Mouse (Mus musculus) olfactory bulb, adult 2 months (tissue): ENCODE data around the gene Atp2a3. TPM values are rescaled to one million over a fixed set of nuclear protein-coding genes. Genes with fewer than 3 reads are reported as not detected.

Experiments used
- H3K27ac ChIP-seq: fragments of 200-500 bp; 2 replicates; pipeline ENCODE4 v1.5.1; 2012; ENCODE audit warnings: low read depth, low read length; ENCODE audit not compliant: insufficient read depth
- H3K4me1 ChIP-seq: fragments of 200-500 bp; 2 replicates; pipeline ENCODE4 v1.6.1; 2012; ENCODE audit warnings: low read length; ENCODE audit not compliant: control insufficient read depth, insufficient read depth
- H3K4me3 ChIP-seq: fragments of 200-500 bp; 2 replicates; pipeline ENCODE4 v1.5.1; 2012; ENCODE audit warnings: mild to moderate bottlenecking, low read depth, low read length, moderate library complexity; ENCODE audit not compliant: insufficient read depth
- CTCF ChIP-seq: fragments of 200-500 bp; IDR thresholded peaks from 2 replicates; pipeline ENCODE4 v1.5.1; 2012; ENCODE audit warnings: low read depth, mild to moderate bottlenecking, low read length, moderate library complexity; ENCODE audit not compliant: insufficient read depth
- POLR2A ChIP-seq: fragments of 200-500 bp; IDR thresholded peaks from 2 replicates; pipeline ENCODE4 v1.6.1; 2012; ENCODE audit warnings: mild to moderate bottlenecking, low read depth, low read length, moderate library complexity; ENCODE audit not compliant: insufficient read depth
- WGBS: fragments of 180-500 bp; shearing (Covaris S2); methylation state at CpG from one replicate; pipeline ENCODE4 v1.1.7; 2018; 5-methylcytosine and 5-hydroxymethylcytosine counted together
- polyA plus RNA-seq: library from polyadenylated mRNA; stranded (reverse); fragments of >200 nt; gene quantifications from 2 replicates; pipeline ENCODE4 v1.2.4, GENCODE M21; 2012; ENCODE audit warnings: low replicate concordance; ENCODE audit not compliant: missing spikeins, insufficient read depth, insufficient read length

The Atp2a3 gene
- polyA plus RNA-seq, 1 experiment, result not detected

DNA sequence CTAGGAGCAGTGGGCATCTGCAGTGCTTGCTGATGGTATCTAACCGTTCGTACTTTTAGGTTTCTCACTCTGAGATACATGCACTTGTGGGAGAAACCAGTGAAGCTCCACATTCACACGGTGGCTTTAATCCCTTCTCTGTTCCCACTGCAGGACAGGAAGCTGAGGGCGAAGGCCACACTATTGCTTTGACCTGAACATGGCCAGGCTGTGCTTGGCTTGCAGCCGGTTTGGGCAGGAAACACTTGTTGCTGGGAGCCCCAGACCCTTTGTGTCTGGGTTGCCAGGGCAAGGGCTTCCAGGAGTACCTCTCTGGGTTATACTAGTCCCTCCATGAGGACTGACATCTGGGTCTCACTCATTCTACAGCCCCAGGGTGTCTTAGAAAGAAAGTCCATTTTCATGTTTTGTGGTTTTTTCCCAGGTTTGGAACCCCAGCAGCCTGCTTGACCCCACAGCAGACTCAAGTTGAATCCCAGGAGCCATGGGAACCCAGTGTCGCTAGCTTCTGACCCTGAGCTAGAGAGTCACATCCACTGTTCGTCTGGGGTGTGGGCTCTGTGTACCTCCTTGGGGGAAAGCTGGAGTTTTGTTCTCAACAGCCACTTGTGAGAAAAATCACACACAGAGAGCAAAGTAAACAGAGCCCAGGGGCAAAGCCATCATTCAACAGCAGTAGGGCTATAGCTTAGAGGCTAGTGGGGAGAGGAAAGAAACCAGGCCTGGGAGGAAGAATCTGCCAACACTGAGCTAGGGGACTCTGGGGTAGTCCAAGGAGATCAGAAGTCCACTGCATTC, 15.8 kb upstream of the Atp2a3 start:
- H3K27ac ChIP-seq, result no peak overlapping the region

DNA sequence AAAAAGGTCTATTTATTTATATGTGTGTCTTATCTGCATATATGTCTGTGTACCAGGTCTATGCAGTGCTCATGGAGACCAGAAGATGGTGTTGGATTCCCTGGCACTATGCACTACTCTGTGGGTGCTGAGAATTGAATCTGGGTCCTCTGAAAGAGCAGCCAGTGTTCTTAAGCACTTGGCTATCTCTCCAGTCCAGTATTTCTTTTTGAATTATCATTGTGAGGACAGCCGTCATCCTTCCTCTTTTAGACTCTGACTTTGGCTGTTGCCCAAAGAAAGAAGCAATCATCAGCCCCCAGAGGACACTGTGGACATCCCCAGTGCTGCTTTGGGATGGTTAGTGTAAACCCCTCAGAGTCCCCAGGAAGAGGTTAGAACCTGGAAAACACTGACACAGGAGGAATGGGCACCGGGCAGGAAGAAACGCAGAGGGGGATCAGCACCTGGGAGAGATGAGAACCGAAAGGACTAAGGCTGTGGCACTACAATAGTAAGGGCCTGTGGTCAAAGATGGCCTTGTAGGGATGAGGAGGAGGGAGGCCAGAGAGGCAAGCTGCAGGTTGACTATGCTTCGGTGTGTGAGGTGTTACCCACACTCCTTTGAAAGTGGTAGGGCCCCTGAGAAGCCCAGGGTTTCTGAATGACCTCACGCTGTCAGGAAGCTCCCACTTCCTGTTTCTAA, 15.0 kb upstream of the Atp2a3 start:
- Histone ChIP-seq H3K4me1 (0 out of 2 replicates have a peak, but pooled peaks cover 3% of the 10 kb centered on the region), H3K4me3 (no peak overlapping the region), H3K27ac (no peak overlapping the region)
- TF ChIP-seq CTCF (no peak), POLR2A (no peak)
- WGBS, result 71% methylated on average over 6 of the region's 6 CpGs

More for the DNA sequence above, 15.8 kb upstream of the Atp2a3 start:
- Histone ChIP-seq H3K4me3 (no peak overlapping the region), H3K4me1 (peaks cover 6% of the 10 kb centered on the region; the same call in 1 of the 2 replicates)
- 67% methylated on average over 7 of the region's 7 CpGs for WGBS
- TF ChIP-seq CTCF, result no peak
- TF ChIP-seq POLR2A, result no peak

DNA sequence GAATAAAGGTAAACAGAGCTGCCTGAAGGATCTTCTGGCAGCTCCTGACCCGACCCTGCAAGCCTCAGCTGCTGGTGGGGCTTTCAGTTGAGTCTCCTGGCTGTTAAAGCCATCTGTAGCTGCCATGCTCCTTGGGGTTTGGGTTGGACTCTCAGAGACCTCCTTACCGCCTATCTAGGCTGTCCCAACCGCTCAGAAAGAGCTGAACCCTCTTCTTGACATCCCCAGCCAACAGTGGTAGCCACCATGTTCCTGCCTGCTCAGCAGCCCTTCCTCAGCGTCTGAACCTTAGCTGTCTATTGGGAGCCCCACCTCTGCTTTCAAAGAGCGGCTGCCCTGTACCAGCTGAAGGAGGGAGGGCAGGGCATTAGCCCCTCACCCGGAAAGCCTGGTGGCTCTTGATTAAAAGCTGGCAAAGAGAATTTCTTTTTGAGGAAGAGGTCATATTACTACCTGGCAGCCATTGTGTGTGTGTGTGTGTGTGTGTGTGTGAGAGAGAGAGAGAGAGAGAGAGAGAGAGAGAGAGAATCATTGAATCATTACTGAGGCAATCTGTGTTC, 14.3 kb upstream of the Atp2a3 start:
- TF ChIP-seq POLR2A (no peak), CTCF (no peak)
- 66% methylated on average over 6 of the region's 6 CpGs for WGBS
- Histone ChIP-seq H3K4me1 (0 out of 2 replicates have a peak, but pooled peaks cover 3% of the 10 kb centered on the region), H3K4me3 (no peak overlapping the region), H3K27ac (no peak overlapping the region)

DNA sequence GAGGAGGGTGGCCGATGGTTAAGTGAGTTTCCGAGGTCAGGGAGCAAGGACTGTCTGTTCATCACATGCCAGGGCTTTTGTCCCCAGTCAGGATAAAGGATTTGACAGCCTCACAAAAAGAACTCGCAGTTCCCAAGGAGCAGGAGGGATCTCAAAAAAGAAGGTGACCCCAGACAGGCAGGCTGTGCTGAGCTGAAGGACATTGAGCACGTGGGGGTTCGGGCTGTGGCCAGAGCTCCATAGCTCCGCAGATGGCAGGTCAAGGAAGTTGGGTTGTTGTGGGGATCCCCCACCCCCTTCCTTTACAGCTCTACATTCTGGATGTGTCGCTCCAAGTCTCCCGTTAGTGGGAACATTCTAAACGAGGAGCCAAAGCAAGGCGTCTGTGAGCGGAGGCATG, 13.1 kb upstream of the Atp2a3 start:
- H3K4me3 ChIP-seq, result no peak overlapping the region
- 65% methylated on average over 11 of the region's 11 CpGs for WGBS
- H3K4me1 ChIP-seq, result peaks cover 7% of the 10 kb centered on the region; the same call in 1 of the 2 replicates
- H3K27ac ChIP-seq, result no peak overlapping the region
- TF ChIP-seq POLR2A (no peak), CTCF (no peak)

DNA sequence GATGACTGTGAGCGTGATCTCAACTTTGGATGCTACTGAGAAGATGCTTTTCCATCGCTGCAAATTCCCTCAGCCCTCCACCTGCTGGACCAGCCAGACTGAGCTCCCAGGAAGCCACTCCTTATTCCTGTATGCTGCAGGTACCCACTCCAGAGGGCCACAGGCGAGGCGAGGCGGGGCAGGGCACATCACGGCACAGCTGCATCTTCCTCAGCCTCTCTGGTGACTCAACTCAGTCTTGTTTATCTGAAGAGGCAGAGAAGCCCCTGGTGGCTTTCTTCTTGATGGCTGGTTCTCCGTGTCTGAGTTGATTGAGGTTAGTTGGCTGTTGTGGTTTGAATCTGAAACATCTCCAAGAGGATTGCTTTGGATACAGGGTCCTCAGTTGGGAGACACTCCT, 12.7 kb upstream of the Atp2a3 start:
- Histone ChIP-seq H3K27ac (no peak overlapping the region), H3K4me3 (no peak overlapping the region), H3K4me1 (peaks cover 7% of the 10 kb centered on the region; the same call in 1 of the 2 replicates)
- TF ChIP-seq POLR2A, result no peak
- no peak for TF ChIP-seq CTCF
- 82% methylated on average over 7 of the region's 7 CpGs for WGBS

DNA sequence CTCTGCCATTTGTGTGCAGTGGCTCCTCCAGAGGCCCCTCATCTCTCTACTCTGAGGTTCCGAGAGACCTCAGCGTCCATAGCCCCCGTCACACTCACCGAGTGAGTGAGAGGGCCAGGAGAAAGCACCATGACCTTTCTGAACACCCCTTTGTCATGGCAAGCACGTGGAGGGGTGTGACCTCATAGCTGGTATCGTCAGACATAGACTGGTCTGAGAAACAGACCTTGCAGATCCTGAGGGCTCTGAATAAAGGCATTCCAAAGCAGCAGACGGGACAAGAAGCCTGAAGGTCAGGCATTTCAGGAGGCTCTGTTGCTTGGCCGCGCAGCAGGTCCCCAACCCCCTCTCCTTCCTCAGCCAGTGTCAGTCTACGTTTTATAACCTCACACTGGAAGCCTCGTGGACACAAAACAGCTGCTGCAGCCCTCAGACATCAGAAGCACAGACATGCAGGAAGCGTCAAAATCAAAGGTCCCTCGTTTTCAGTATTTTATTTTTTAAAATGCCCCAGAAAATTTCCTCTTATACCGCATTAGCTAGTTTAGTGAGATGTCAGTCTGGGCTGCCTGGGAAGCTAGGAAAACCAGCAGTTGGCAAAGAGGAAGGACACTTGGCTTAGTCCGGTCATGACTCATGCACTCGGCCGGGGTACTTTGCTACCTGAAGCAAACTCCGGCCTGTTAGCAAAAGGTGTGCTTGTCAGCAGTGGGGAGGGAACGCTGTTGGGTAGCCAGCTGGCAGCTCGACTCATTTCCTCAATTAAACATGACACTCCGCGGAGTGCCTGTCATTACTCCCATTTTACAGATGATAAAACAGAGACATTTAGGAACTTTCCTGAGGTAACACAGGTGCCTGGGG, 9.6 kb upstream of the Atp2a3 start:
- Histone ChIP-seq H3K4me1 (peaks cover 8% of the 10 kb centered on the region; the same call in 1 of the 2 replicates), H3K4me3 (no peak overlapping the region), H3K27ac (no peak overlapping the region)
- WGBS, result 86% methylated on average over 22 of the region's 22 CpGs
- TF ChIP-seq CTCF, result no peak

DNA sequence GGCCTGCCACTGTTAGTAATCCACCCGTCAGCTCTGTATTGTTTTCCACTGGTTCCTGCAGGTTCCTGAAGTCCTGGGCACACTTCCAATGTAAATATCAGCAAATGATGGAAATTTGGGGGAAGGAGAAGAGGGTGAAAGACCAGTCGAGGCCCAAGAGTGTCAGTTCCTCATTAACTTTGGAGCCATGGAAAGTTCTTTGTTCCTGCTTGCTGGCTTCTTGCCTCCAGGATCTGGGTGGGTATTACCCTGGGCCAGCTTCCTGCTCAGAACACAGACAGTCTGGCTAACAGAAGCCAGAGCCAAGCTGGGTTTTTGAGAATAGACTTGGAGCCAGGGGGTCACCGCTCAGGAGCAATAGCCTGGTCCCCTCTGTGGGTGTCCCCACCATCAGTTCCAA, 8.7 kb upstream of the Atp2a3 start:
- WGBS, result 57% methylated on average over 3 of the region's 3 CpGs
- Histone ChIP-seq H3K27ac (no peak overlapping the region), H3K4me1 (peaks cover 8% of the 10 kb centered on the region; the same call in 1 of the 2 replicates), H3K4me3 (no peak overlapping the region)
- TF ChIP-seq POLR2A, result no peak

DNA sequence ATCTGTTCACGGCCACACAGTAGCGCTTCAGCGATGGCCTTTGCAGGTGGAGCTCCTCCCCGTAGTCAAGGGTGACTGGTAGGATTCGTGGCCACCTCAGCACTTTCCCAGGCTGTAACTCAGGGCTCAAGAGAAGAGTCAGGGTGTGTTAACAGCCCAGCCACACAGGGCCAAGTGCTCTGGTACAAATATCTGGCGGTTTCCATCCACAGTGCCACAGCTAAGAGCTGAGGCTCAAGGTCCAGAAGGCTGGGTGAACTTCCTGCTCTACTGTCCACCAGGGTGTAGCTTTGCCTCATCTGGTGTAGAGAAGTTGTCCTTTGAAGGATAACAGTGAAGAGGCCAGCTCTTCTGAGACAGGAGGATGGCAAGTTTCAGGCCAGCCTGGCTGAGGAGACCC, 8.3 kb upstream of the Atp2a3 start:
- no peak overlapping the region for H3K4me3 ChIP-seq
- 89% methylated on average over 6 of the region's 6 CpGs for WGBS
- H3K27ac ChIP-seq, result no peak overlapping the region
- peaks cover 8% of the 10 kb centered on the region; the same call in 1 of the 2 replicates for H3K4me1 ChIP-seq
- TF ChIP-seq POLR2A, result no peak
